ENCODE assay signal across 8 mouse cellular contexts in the genomic region with DNA sequence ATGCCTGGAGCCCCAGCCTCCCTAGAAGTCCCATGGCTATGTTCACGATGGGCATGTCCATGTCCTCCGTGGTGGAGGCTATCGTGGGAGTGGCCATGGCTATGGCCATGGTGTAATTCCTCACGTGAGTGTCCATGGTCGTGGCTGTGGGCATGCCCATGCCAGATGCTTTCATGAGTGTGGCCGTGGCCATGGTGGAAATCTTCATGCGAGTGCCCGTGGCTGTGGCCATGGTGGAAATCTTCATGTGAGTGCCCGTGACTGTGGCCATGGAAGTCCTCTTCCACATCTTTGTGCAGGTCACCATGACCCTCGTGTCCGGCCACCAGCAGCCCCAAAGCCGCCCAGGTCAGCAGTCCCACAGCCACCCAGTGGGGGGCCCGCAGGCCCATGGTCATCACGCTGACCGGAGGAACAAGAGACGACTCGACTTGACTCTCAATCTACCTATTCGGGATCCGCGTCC. TPM values are rescaled to one million over a fixed set of nuclear protein-coding genes. Genes with fewer than 3 reads are reported as not detected.
A peak's percentile ranks its signal among the peaks of the same experiment; 100 is the strongest.
DNase-seq lines count a peak whose midpoint lies in the region; ATAC-seq lines count a peak whose summit lies in the region.

No protein-coding gene starts in this region.

- peak overlapping the region; percentile 84 for H3K9ac ChIP-seq in lung, embryonic 15.5 days

- peak overlapping the region; percentile 73 for H3K4me3 ChIP-seq in lung, embryonic 15.5 days
- peak overlapping the region; percentile 74 for H3K4me3 ChIP-seq in hindbrain, embryonic 10.5 days
- H3K4me3 ChIP-seq in midbrain, embryonic 10.5 days, result peak overlapping the region; percentile 99

- peak overlapping the region; percentile 96 for H3K27ac ChIP-seq in lung, embryonic 15.5 days
- peak overlapping the region; percentile 99 for H3K27ac ChIP-seq in hindbrain, embryonic 10.5 days
- peak overlapping the region; percentile 100 for H3K27ac ChIP-seq in midbrain, embryonic 10.5 days (replicated peaks)

- peaks cover 37% of the 10 kb centered on the region for H3K36me3 ChIP-seq in lung, embryonic 15.5 days
- H3K36me3 ChIP-seq in hindbrain, embryonic 10.5 days, result peaks cover 56% of the 10 kb centered on the region
- peaks cover 58% of the 10 kb centered on the region for H3K36me3 ChIP-seq in midbrain, embryonic 10.5 days

- peak overlapping the region; percentile 93 for H3K4me2 ChIP-seq in lung, embryonic 15.5 days

- peaks cover 61% of the 10 kb centered on the region for H3K4me1 ChIP-seq in lung, embryonic 15.5 days
- peaks cover 75% of the 10 kb centered on the region for H3K4me1 ChIP-seq in hindbrain, embryonic 10.5 days (replicated peaks)
- peaks cover 78% of the 10 kb centered on the region for H3K4me1 ChIP-seq in midbrain, embryonic 10.5 days

- DNase-seq in adrenal gland, adult 2 months, result peak; percentile 43
- DNase-seq in adrenal gland, adult (ENCODE audit: inconsistent age in 2 of 2, low spot score in 1 of 2), result no peak
- DNase-seq in lung, postnatal 14 days, result no peak
- DNase-seq in hindbrain, embryonic 10.5 days (ENCODE audit: low spot score), result no peak
- peak; percentile 40 for DNase-seq in midbrain, embryonic 10.5 days (ENCODE audit: low spot score)
- DNase-seq in embryo, embryonic 10.5 days (ENCODE audit: low spot score), result no peak
- no peak for DNase-seq in frontal cortex, postnatal 25 days (ENCODE audit: low spot score in 2 of 2)

- peak; percentile 3; the same call in 1 of the 2 replicates for ATAC-seq in lung, embryonic 15.5 days (ENCODE audit: borderline replicate concordance, extremely low read depth, low FRiP score, low TSS enrichment)

- 2% methylated on average over 20 of the region's 20 CpGs for WGBS in lung, embryonic 15.5 days
- 7% methylated on average over 20 of the region's 20 CpGs for WGBS in hindbrain, embryonic 10.5 days
- WGBS in midbrain, embryonic 10.5 days, result 7% methylated on average over 20 of the region's 20 CpGs

- no peaks in the 10 kb centered on the region for H3K9me3 ChIP-seq in lung, embryonic 15.5 days
- H3K9me3 ChIP-seq in hindbrain, embryonic 10.5 days, result no peaks in the 10 kb centered on the region
- H3K9me3 ChIP-seq in midbrain, embryonic 10.5 days (replicated peaks), result no peaks in the 10 kb centered on the region

- no peaks in the 10 kb centered on the region for H3K27me3 ChIP-seq in lung, embryonic 15.5 days
- no peaks in the 10 kb centered on the region for H3K27me3 ChIP-seq in hindbrain, embryonic 10.5 days (ENCODE audit: insufficient read depth, poor library complexity, severe bottlenecking)
- H3K27me3 ChIP-seq in midbrain, embryonic 10.5 days (ENCODE audit: low read depth, poor library complexity, severe bottlenecking), result no peaks in the 10 kb centered on the region

RNA-seq across cellular contexts. Expression of gene Slc39a7, which starts 0.6 kb away (rescaled TPM):
- 100 to 1,000 TPM; 156 to 217 TPM for total RNA-seq in adrenal gland, adult 2 months (2021)
- 291 and 321 TPM in 2 replicates for polyA plus RNA-seq in adrenal gland, adult 2 months (2012; rRNA removed)
- 192 and 205 TPM in 2 replicates for polyA plus RNA-seq in lung, embryonic 15.5 days (2015; fragmentation: Nextera tagmentation; extraction: Ambion mirVana)
- polyA plus RNA-seq in hindbrain, embryonic 10.5 days (2016; fragmentation: Nextera tagmentation; extraction: Ambion mirVana), result 188 and 197 TPM in 2 replicates
- polyA plus RNA-seq in midbrain, embryonic 10.5 days (2016; fragmentation: Nextera tagmentation; extraction: Ambion mirVana), result 221 and 227 TPM in 2 replicates

RNA-seq across cellular contexts. Expression of gene Rxrb, which starts 0.7 kb away (rescaled TPM):
- 10 to 100 TPM; 47.5 to 54.9 TPM for total RNA-seq in adrenal gland, adult 2 months (2021)
- 150 and 161 TPM in 2 replicates for polyA plus RNA-seq in adrenal gland, adult 2 months (2012; rRNA removed)
- 47.5 and 56.0 TPM in 2 replicates for polyA plus RNA-seq in lung, embryonic 15.5 days (2015; fragmentation: Nextera tagmentation; extraction: Ambion mirVana)
- 49.1 and 56.4 TPM in 2 replicates for polyA plus RNA-seq in hindbrain, embryonic 10.5 days (2016; fragmentation: Nextera tagmentation; extraction: Ambion mirVana)
- polyA plus RNA-seq in midbrain, embryonic 10.5 days (2016; fragmentation: Nextera tagmentation; extraction: Ambion mirVana), result 54.0 and 56.9 TPM in 2 replicates

RNA-seq across cellular contexts. Expression of gene H2-Ke6, which starts 3.0 kb away (rescaled TPM):
- total RNA-seq in adrenal gland, adult 2 months (2021), result 100 to 1,000 TPM; 252 to 263 TPM
- polyA plus RNA-seq in adrenal gland, adult 2 months (2012; rRNA removed), result 362 and 465 TPM in 2 replicates
- 46.1 and 49.1 TPM in 2 replicates for polyA plus RNA-seq in lung, embryonic 15.5 days (2015; fragmentation: Nextera tagmentation; extraction: Ambion mirVana)
- 65.5 and 73.0 TPM in 2 replicates for polyA plus RNA-seq in hindbrain, embryonic 10.5 days (2016; fragmentation: Nextera tagmentation; extraction: Ambion mirVana)
- 120 and 128 TPM in 2 replicates for polyA plus RNA-seq in midbrain, embryonic 10.5 days (2016; fragmentation: Nextera tagmentation; extraction: Ambion mirVana)

RNA-seq across cellular contexts. Expression of gene Ring1, which starts 6.4 kb away (rescaled TPM):
- total RNA-seq in adrenal gland, adult 2 months (2021), result 10 to 100 TPM; 41.4 to 57.0 TPM
- polyA plus RNA-seq in adrenal gland, adult 2 months (2012; rRNA removed), result 70.0 and 92.4 TPM in 2 replicates
- polyA plus RNA-seq in lung, embryonic 15.5 days (2015; fragmentation: Nextera tagmentation; extraction: Ambion mirVana), result 20.9 and 23.2 TPM in 2 replicates
- polyA plus RNA-seq in hindbrain, embryonic 10.5 days (2016; fragmentation: Nextera tagmentation; extraction: Ambion mirVana), result 12.3 and 17.3 TPM in 2 replicates
- polyA plus RNA-seq in midbrain, embryonic 10.5 days (2016; fragmentation: Nextera tagmentation; extraction: Ambion mirVana), result 13.8 and 15.3 TPM in 2 replicates

RNA-seq across cellular contexts. Expression of gene Col11a2, which starts 8.3 kb away (rescaled TPM):
- 1 to 10 TPM; 1.0 to 1.1 TPM for total RNA-seq in adrenal gland, adult 2 months (2021)
- 0.35 and 1.7 TPM in 2 replicates for polyA plus RNA-seq in adrenal gland, adult 2 months (2012; rRNA removed)
- polyA plus RNA-seq in lung, embryonic 15.5 days (2015; fragmentation: Nextera tagmentation; extraction: Ambion mirVana), result 4.1 and 5.0 TPM in 2 replicates
- 0.99 and 1.7 TPM in 2 replicates for polyA plus RNA-seq in hindbrain, embryonic 10.5 days (2016; fragmentation: Nextera tagmentation; extraction: Ambion mirVana)
- polyA plus RNA-seq in midbrain, embryonic 10.5 days (2016; fragmentation: Nextera tagmentation; extraction: Ambion mirVana), result 0.92 and 1.1 TPM in 2 replicates

Comparison
In these comparisons a context has a peak if more than half of its experiments do, and no peak if none do; other contexts are left out.
1. DNase-seq: peak in adrenal gland, adult 2 months (single experiment) and midbrain, embryonic 10.5 days (single experiment); none in adrenal gland, adult (0 of 2), lung, postnatal 14 days (single experiment), hindbrain, embryonic 10.5 days (single experiment), embryo, embryonic 10.5 days (single experiment) and frontal cortex, postnatal 25 days (0 of 2).
2. Peak in every context shown above with its lines, with median percentiles within 50 percentile points of each other: H3K27ac ChIP-seq and H3K4me3 ChIP-seq.